In genomic region chr16:43592062-43592461, GRCm38 (mm10) we compare ENCODE assay signal across 11 mouse cellular contexts.
DNase-seq lines count a peak whose midpoint lies in the region; ATAC-seq lines count a peak whose summit lies in the region.
"Had no signal": no experiment of that assay in that cellular context is flagged by ENCODE, and none has a peak within 500 bp of the region (broad histone marks: within the 10 kb centered on the region; RNA-seq: fewer than 3 reads in every experiment).

No protein-coding gene starts in this region.

- H3K4me1 ChIP-seq in heart, embryonic 12.5 days (replicated peaks) = peaks cover 16% of the 10 kb centered on the region
- H3K4me1 ChIP-seq in embryonic facial prominence, embryonic 10.5 days = no peaks in the 10 kb centered on the region

- intact Hi-C loops in heart, postnatal 25 days (cut with DNase I) = loop anchor here (10.0 kb wide), 3 partner anchors 427 to 1317 kb away; no protein-coding TSS in a partner anchor

- H3K27ac ChIP-seq in heart, embryonic 12.5 days (ENCODE audit: poor library complexity, severe bottlenecking) = no peak overlapping the region
- no peak overlapping the region for H3K27ac ChIP-seq in embryonic facial prominence, embryonic 10.5 days (replicated peaks)
- H3K27ac ChIP-seq: hindbrain, embryonic 10.5 days had no signal

- peak; percentile 57 to 61 for DNase-seq in heart, adult 9 months (ENCODE audit: low spot score in 2 of 2)
- DNase-seq in 3134 (ENCODE audit: extremely low read depth, insufficient read length, low spot score) (peak; percentile 38), NIH3T3 (ENCODE audit: low read depth) (peak; percentile 66)
- DNase-seq in heart, postnatal 25 days (ENCODE audit: low spot score) = peak; percentile 28
- no peak for DNase-seq in spleen, postnatal 14 days (ENCODE audit: low spot score in 2 of 2)
- no peak for DNase-seq in embryonic facial prominence, embryonic 10.5 days (ENCODE audit: low spot score)
- DNase-seq in thymus, postnatal 0 days (ENCODE audit: low spot score) = no peak
- DNase-seq: cerebellum, adult 9-11 months had no signal

- H3K9ac ChIP-seq in heart, embryonic 12.5 days = no peak overlapping the region
- H3K9ac ChIP-seq: embryonic facial prominence, embryonic 15.5 days had no signal

- H3K36me3 ChIP-seq in heart, embryonic 12.5 days = no peaks in the 10 kb centered on the region
- H3K36me3 ChIP-seq in embryonic facial prominence, embryonic 10.5 days (replicated peaks) = no peaks in the 10 kb centered on the region
- H3K36me3 ChIP-seq: embryonic facial prominence, embryonic 15.5 days had no signal

- WGBS in heart, embryonic 12.5 days = 70% methylated on average over 5 of the region's 5 CpGs
- WGBS in embryonic facial prominence, embryonic 10.5 days = 84% methylated on average over 5 of the region's 5 CpGs

- no peaks in the 10 kb centered on the region for H3K27me3 ChIP-seq in heart, embryonic 12.5 days (replicated peaks)
- H3K27me3 ChIP-seq in embryonic facial prominence, embryonic 10.5 days (replicated peaks; ENCODE audit: low read depth, poor library complexity, severe bottlenecking) = no peaks in the 10 kb centered on the region
- H3K27me3 ChIP-seq: embryonic facial prominence, embryonic 15.5 days had no signal

- H3K9me3 ChIP-seq in heart, embryonic 12.5 days (replicated peaks) = no peaks in the 10 kb centered on the region
- no peaks in the 10 kb centered on the region for H3K9me3 ChIP-seq in embryonic facial prominence, embryonic 10.5 days
- H3K9me3 ChIP-seq: embryonic facial prominence, embryonic 15.5 days; hindbrain, embryonic 10.5 days had no signal

- no peak overlapping the region for H3K4me2 ChIP-seq in heart, embryonic 12.5 days
- H3K4me2 ChIP-seq: embryonic facial prominence, embryonic 15.5 days had no signal

- no peak for ATAC-seq in heart, embryonic 12.5 days (ENCODE audit: insufficient number of reproducible peaks, low FRiP score)

- H3K4me3 ChIP-seq in heart, embryonic 12.5 days = no peak overlapping the region
- H3K4me3 ChIP-seq in embryonic facial prominence, embryonic 10.5 days = no peak overlapping the region
- H3K4me3 ChIP-seq: embryonic facial prominence, embryonic 15.5 days; hindbrain, embryonic 10.5 days had no signal

Comparison
In these comparisons a context has a peak if more than half of its experiments do, and no peak if none do; other contexts are left out.
1. DNase-seq: peak in heart, adult 9 months (2 of 2), 3134 (single experiment), NIH3T3 (single experiment) and heart, postnatal 25 days (single experiment); none in spleen, postnatal 14 days (0 of 2), embryonic facial prominence, embryonic 10.5 days (single experiment) and thymus, postnatal 0 days (single experiment).